Mouse (Mus musculus) MEL (cell line): ENCODE measurements at regions not wholly inside any gene's neighbourhood (a gene's known extent, or its start where the extent isn't known, plus 50 kb on each side); places are given as distances from the start of the nearest gene placed in this dataset.

Source experiments
- DNase-seq: peaks from one replicate; pipeline ENCODE4 v3.0.0; 2011; ENCODE audit warnings: low read depth, low spot score
- H3K27ac ChIP-seq: 2 replicates; pipeline ENCODE4 v1.5.1; 2012; ENCODE audit warnings: low read depth, mild to moderate bottlenecking, control low read depth, low read length, moderate library complexity; ENCODE audit not compliant: control insufficient read depth
- H3K27me3 ChIP-seq, 2 experiments: fragments of 150-350 bp in 1 of 2; sonication (generic) in 1 of 2; 2 replicates each; pipeline ENCODE4 v1.6.1; 2012; ENCODE audit warnings: low read length in 2 of 2, mild to moderate bottlenecking in 2 of 2, improper control_type of control experiment in 1 of 2, moderate library complexity in 1 of 2; ENCODE audit not compliant: insufficient read depth in 2 of 2, control insufficient read depth in 1 of 2
- H3K36me3 ChIP-seq, 2 experiments: 2 replicates each; pipeline ENCODE4 v1.6.1; 2012 to 2014; ENCODE audit warnings: low read length in 2 of 2, improper control_type of control experiment in 1 of 2, inconsistent platforms in 1 of 2, mild to moderate bottlenecking in 1 of 2; ENCODE audit not compliant: insufficient read depth in 2 of 2, control insufficient read depth in 1 of 2
- H3K4me1 ChIP-seq, 2 experiments: fragments of 150-350 bp in 1 of 2; sonication (generic) in 1 of 2; 2 replicates each; pipeline ENCODE4 v1.6.1; 2012; ENCODE audit warnings: low read length in 2 of 2, improper control_type of control experiment in 1 of 2, mild to moderate bottlenecking in 1 of 2; ENCODE audit not compliant: insufficient read depth in 2 of 2, control insufficient read depth in 1 of 2
- H3K4me3 ChIP-seq, 2 experiments: fragments of 150-350 bp in 1 of 2; sonication (generic) in 1 of 2; 2 replicates each; pipeline ENCODE4 v1.5.1; 2012; ENCODE audit warnings: low read depth in 2 of 2, low read length in 2 of 2, mild to moderate bottlenecking in 2 of 2, moderate library complexity in 2 of 2, control low read depth in 1 of 2, improper control_type of control experiment in 1 of 2; ENCODE audit not compliant: control insufficient read depth in 1 of 2, insufficient read depth in 1 of 2
- H3K79me2 ChIP-seq: 2 replicates; pipeline ENCODE4 v1.6.1; 2012; ENCODE audit warnings: mild to moderate bottlenecking, low read length, moderate library complexity; ENCODE audit not compliant: control insufficient read depth, poor library complexity, insufficient read depth
- H3K9ac ChIP-seq: 2 replicates; pipeline ENCODE4 v1.6.1; 2012; ENCODE audit warnings: low read depth, mild to moderate bottlenecking, control low read depth, low read length, moderate library complexity; ENCODE audit not compliant: control insufficient read depth, poor library complexity, severe bottlenecking
- H3K9me3 ChIP-seq: fragments of 150-350 bp; sonication (generic); replicated peaks from 2 replicates; pipeline ENCODE4 v1.6.1; 2012; ENCODE audit warnings: mild to moderate bottlenecking, low read length, improper control_type of control experiment, moderate library complexity; ENCODE audit not compliant: insufficient read depth
- BHLHE40 ChIP-seq: IDR thresholded peaks from 2 replicates; pipeline ENCODE4 v1.6.1; 2012; ENCODE audit warnings: low read depth, mild to moderate bottlenecking, inconsistent platforms, low read length, improper control_type of control experiment, borderline replicate concordance
- CHD1 ChIP-seq: IDR thresholded peaks from 2 replicates; pipeline ENCODE4 v1.6.1; 2012; ENCODE audit warnings: low read depth, mild to moderate bottlenecking, inconsistent platforms, low read length, improper control_type of control experiment
- CTCF ChIP-seq, 3 experiments: IDR thresholded peaks in 2 of 3; conservative IDR thresholded peaks in 1 of 3; 2 replicates each; pipeline ENCODE4 v1.5.1; 2011 to 2012; ENCODE audit warnings: low read length in 3 of 3, low read depth in 2 of 3, mild to moderate bottlenecking in 2 of 3, improper control_type of control experiment in 1 of 3, inconsistent platforms in 1 of 3, mixed read lengths in 1 of 3, moderate library complexity in 1 of 3; ENCODE audit not compliant: control insufficient read depth in 1 of 3, insufficient read depth in 1 of 3, poor library complexity in 1 of 3, severe bottlenecking in 1 of 3
- GABPA ChIP-seq: IDR thresholded peaks from 2 replicates; pipeline ENCODE4 v1.6.1; 2012; ENCODE audit warnings: low read depth, mild to moderate bottlenecking, inconsistent platforms, low read length, improper control_type of control experiment, moderate library complexity
- GATA1 ChIP-seq: IDR thresholded peaks from 2 replicates; pipeline ENCODE4 v1.6.1; 2011; ENCODE audit warnings: low read depth, low read length, improper control_type of control experiment
- HCFC1 ChIP-seq: IDR thresholded peaks from 2 replicates; pipeline ENCODE4 v1.6.1; 2012; ENCODE audit warnings: low read depth, mild to moderate bottlenecking, inconsistent platforms, low read length, improper control_type of control experiment, moderate library complexity
- JUND ChIP-seq: IDR thresholded peaks from 2 replicates; pipeline ENCODE4 v1.6.1; 2011; ENCODE audit warnings: low read depth, mild to moderate bottlenecking, improper control_type of control experiment, low read length
- MAFK ChIP-seq: IDR thresholded peaks from 2 replicates; pipeline ENCODE4 v1.6.1; 2011; ENCODE audit warnings: low read depth, mild to moderate bottlenecking, low read length, improper control_type of control experiment, borderline replicate concordance
- MEF2A ChIP-seq: IDR thresholded peaks from 2 replicates; pipeline ENCODE4 v1.6.1; 2014; ENCODE audit warnings: low read depth, mild to moderate bottlenecking, inconsistent platforms, low read length, improper control_type of control experiment; ENCODE audit not compliant: poor library complexity, insufficient replicate concordance, severe bottlenecking; ENCODE audit errors: extremely low read depth
- MXI1 ChIP-seq: IDR thresholded peaks from 2 replicates; pipeline ENCODE4 v1.6.1; 2011; ENCODE audit warnings: mild to moderate bottlenecking, low read depth, low read length, improper control_type of control experiment
- MYC ChIP-seq: IDR thresholded peaks from 2 replicates; pipeline ENCODE4 v1.6.1; 2011; ENCODE audit warnings: low read depth, mild to moderate bottlenecking, low read length, improper control_type of control experiment, moderate library complexity
- NELFE ChIP-seq: IDR thresholded peaks from 2 replicates; pipeline ENCODE4 v1.6.1; 2011; ENCODE audit warnings: low read depth, low read length, improper control_type of control experiment
- NRF1 ChIP-seq: IDR thresholded peaks from 2 replicates; pipeline ENCODE4 v1.6.1; 2014; ENCODE audit warnings: low read depth, mild to moderate bottlenecking, inconsistent platforms, low read length, improper control_type of control experiment, moderate library complexity; ENCODE audit not compliant: poor library complexity, insufficient read depth, severe bottlenecking
- POLR2A ChIP-seq, 2 experiments: IDR thresholded peaks; 2 replicates each; pipeline ENCODE4 v1.6.1; 2011 to 2012; ENCODE audit warnings: low read length in 2 of 2, mild to moderate bottlenecking in 2 of 2, control low read depth in 1 of 2, improper control_type of control experiment in 1 of 2, low read depth in 1 of 2, moderate library complexity in 1 of 2; ENCODE audit not compliant: control insufficient read depth in 1 of 2, insufficient read depth in 1 of 2, poor library complexity in 1 of 2
- POLR2AphosphoS5 ChIP-seq: IDR thresholded peaks from 2 replicates; pipeline ENCODE4 v1.6.1; 2012; ENCODE audit warnings: low read depth, borderline replicate concordance, mild to moderate bottlenecking, inconsistent platforms, low read length, moderate library complexity, mixed read lengths
- RAD21 ChIP-seq: IDR thresholded peaks from 2 replicates; pipeline ENCODE4 v1.6.1; 2011; ENCODE audit warnings: mild to moderate bottlenecking, low read depth, low read length, improper control_type of control experiment
- RCOR1 ChIP-seq: IDR thresholded peaks from 2 replicates; pipeline ENCODE4 v1.6.1; 2012; ENCODE audit warnings: low read depth, mild to moderate bottlenecking, inconsistent platforms, low read length, improper control_type of control experiment
- SMC3 ChIP-seq: IDR thresholded peaks from 2 replicates; pipeline ENCODE4 v1.6.1; 2011; ENCODE audit warnings: low read depth, low read length, improper control_type of control experiment
- TAL1 ChIP-seq: IDR thresholded peaks from 2 replicates; pipeline ENCODE4 v1.6.1; 2012; ENCODE audit warnings: mild to moderate bottlenecking, inconsistent platforms, low read length, moderate library complexity, mixed read lengths
- TCF12 ChIP-seq: IDR thresholded peaks from 2 replicates; pipeline ENCODE4 v1.6.1; 2014; ENCODE audit warnings: low read depth, mild to moderate bottlenecking, inconsistent platforms, low read length, improper control_type of control experiment, moderate library complexity
- ZC3H11A ChIP-seq: IDR thresholded peaks from 2 replicates; pipeline ENCODE4 v1.6.1; 2012; ENCODE audit warnings: low read depth, mild to moderate bottlenecking, inconsistent platforms, low read length, improper control_type of control experiment
- ZKSCAN1 ChIP-seq: IDR thresholded peaks from 2 replicates; pipeline ENCODE4 v1.6.1; 2012; ENCODE audit warnings: low read depth, mild to moderate bottlenecking, inconsistent platforms, low read length, improper control_type of control experiment, moderate library complexity

DNA sequence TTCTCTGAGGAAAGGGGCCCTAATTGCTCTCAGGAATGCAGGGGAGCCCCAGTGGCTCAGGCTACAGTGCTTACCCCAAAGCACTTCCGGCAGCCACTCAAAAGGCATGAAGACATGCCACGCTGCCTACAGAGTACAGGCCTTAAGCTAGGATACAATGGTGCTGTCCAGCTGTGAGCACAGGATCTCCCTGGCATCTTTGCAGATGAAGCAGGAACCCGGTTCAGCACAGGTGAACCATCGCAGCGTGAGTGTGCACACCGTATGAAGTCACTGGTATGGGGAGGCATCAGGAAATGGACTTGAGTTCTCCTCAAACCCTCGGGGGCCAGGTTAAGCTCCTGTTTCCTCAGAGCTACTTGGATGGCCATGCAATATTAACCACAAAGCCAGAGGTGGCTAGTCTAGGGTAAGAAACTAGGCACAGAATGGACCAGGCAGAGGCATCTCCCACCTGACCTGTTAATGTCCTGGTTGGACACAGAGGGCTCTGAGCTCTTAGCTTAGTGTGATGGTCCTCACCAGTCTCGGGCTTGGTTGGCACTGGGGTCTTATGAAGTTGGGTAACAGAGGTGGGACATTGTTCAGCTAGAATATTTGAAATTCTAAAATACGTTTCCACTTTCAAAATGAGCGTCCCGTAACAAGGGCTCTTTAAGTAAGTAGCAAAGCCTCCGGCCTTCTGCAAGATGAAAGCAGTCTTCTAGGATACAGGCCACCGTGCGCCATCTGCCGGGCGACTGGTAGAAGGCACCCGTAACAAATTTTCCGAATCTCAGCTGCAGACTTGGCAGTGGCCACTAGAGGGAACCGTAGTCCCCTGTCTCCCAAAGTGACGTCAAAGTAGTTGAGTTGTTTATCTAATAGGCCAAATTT lies 77.7 kb upstream of the Gm14444 start:
- Histone ChIP-seq H3K9me3 (no peaks in the 10 kb centered on the region; the same call in 1 of the 2 replicates), H3K36me3 (no peaks in the 10 kb centered on the region), H3K79me2 (no peaks in the 10 kb centered on the region), H3K27ac (no peak overlapping the region), H3K4me3 (no peak overlapping the region), H3K27me3 (no peaks in the 10 kb centered on the region), H3K4me1 (no peaks in the 10 kb centered on the region), H3K9ac (no peak overlapping the region)
- TF ChIP-seq RAD21 (peak; percentile 68), ZC3H11A (peak; percentile 69), CHD1 (no peak), NRF1 (no peak), HCFC1 (no peak), RCOR1 (no peak), GABPA (no peak), GATA1 (0 out of 2 replicates have a peak, but pooled peaks have one; percentile 7), MEF2A (no peak), MXI1 (no peak), CTCF (IDR thresholded peaks at IDR 0.05 in 2 of 3, conservative IDR thresholded peaks at IDR 0.05 in 1 of 3; ENCODE audit: control insufficient read depth in 1 of 3, insufficient read depth in 1 of 3, low read depth in 2 of 3, low read length in 3 of 3, poor library complexity in 1 of 3, severe bottlenecking in 1 of 3) (peak in 2 of 3 experiments; percentile 94 to 99; a peak in 5 of 6 replicates), MYC (no peak), SMC3 (peak; percentile 92), JUND (no peak)
- peak; percentile 83 for DNase-seq

DNA sequence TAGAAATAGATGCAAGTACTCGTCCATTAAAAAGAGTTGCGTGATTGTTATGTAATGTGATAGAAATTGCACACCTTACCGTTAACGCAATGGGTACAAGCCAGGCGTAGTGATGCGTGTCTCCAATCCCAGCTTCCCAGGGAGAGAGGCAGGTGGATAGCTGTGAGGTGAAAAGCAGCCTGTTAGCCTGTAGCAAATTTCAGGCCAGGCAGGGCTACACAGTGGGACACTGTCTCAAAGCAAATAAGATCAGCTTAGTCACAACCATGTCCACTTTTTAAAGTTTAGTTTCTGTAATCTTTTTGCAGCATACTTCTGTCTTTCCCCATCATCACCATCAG lies 77.1 kb upstream of the Gm14444 start:
- H3K4me1 ChIP-seq = no peaks in the 10 kb centered on the region
- DNase-seq = no peak
- TF ChIP-seq POLR2A (IDR thresholded peaks at IDR 0.05; ENCODE audit: control insufficient read depth in 1 of 2, insufficient read depth in 1 of 2, low read depth in 1 of 2, low read length in 2 of 2, poor library complexity in 1 of 2) (no peak), NELFE (no peak), TAL1 (no peak), TCF12 (no peak), RCOR1 (no peak), MXI1 (no peak), MAFK (no peak), ZKSCAN1 (no peak), BHLHE40 (no peak), POLR2AphosphoS5 (no peak)
- TF ChIP-seq, all 39 proteins: peak for 0
- Histone ChIP-seq H3K36me3 (no peaks in the 10 kb centered on the region), H3K4me3 (no peak overlapping the region), H3K9me3 (no peaks in the 10 kb centered on the region; the same call in 1 of the 2 replicates), H3K79me2 (no peaks in the 10 kb centered on the region), H3K27ac (no peak overlapping the region), H3K27me3 (no peaks in the 10 kb centered on the region), H3K9ac (no peak overlapping the region)
